Mouse (Mus musculus): ENCODE measurements around the gene Evc.

Evc gene

GRCm38 (mm10) chr5:37310026-37310425 is 26.7 kb downstream of the Evc start:
- in situ Hi-C loops (cut with MboI, MseI), result no loop called here

GRCm38 (mm10) chr5:37298370-37298769 is 38.3 kb downstream of the Evc start:
- in situ Hi-C loops (cut with MboI, MseI), result loop anchor here (5.0 kb wide), 1 partner anchor 789 kb away; no protein-coding TSS in a partner anchor

- in situ Hi-C loops (cut with MboI, MseI), result loop anchor here (5.0 kb wide), 1 partner anchor 791 kb away; no protein-coding TSS in a partner anchor
Measured at GRCm38 (mm10) chr5:37296717-37297116, 40.0 kb downstream of the Evc start.

DNA sequence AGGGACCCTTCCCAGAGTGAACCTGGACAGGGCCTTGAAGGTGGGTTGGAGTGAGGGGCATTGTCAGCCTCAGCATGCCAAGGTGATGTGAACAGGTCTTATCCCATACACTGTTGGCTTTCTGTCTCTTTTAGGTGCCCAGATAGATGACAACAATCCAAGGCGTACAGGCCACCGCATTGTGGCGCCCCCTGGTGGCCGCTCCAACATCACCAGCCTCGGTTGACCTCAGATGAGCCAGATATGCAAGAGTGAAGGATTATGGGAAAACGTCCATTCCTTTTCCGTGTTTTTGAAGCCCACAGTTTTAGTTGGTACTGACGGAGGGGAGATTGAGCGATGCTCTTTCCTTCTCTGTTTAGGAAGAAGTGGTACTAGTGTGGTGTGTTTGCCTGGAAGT is 45.7 kb downstream of the Evc start:
- in situ Hi-C loops (cut with MboI, MseI), result no loop called here

DNA sequence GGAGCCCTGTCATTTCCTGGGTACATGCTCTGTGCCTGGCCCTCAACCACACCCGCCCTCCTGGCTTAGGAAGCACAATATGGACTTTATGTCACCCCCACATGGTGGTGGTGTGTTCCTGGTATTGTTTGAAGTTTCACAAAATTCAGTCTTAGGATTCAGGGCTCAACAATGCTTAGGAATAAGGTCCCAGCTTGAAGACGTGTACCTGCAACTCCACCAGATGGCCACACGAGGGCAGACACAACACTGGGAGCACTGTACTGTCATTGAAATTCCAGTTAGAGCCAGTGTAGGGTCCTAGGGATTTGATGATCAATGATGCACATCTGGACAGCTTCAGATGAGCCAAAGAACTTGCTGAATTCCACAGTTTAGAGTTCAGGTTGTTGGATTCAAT is 47.5 kb downstream of the Evc start:
- in situ Hi-C loops (cut with MboI, MseI), result no loop called here

GRCm38 (mm10) chr5:37288374-37288773 is 48.3 kb downstream of the Evc start:
- in situ Hi-C loops (cut with MboI, MseI), result no loop called here

- in situ Hi-C loops (cut with MboI, MseI), result no loop called here
Measured at GRCm38 (mm10) chr5:37281021-37281420, 55.7 kb downstream of the Evc start.

GRCm38 (mm10) chr5:37263816-37264215 is 72.9 kb downstream of the Evc start:
- in situ Hi-C loops (cut with MboI, MseI), result no loop called here

DNA sequence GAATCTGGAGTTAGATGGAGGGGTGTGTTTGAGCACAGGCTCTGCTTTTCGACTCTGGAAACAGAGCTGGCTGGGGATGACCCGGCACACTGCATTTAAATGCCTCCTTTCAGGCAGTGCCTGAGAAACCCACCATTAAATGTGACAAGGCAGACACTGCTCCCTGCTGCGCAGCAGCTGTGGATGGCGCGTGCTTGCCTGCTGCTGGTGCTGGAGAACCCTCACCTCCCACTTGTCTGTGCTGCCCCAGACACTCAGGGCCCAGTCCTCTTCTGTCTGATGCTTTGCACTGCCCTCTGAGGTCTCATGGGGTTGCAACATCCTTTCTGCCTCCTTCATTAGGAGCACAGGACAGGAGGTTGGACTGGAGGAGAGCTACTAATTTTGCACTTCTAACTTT is 75.0 kb downstream of the Evc start:
- in situ Hi-C loops (cut with MboI, MseI), result no loop called here

DNA sequence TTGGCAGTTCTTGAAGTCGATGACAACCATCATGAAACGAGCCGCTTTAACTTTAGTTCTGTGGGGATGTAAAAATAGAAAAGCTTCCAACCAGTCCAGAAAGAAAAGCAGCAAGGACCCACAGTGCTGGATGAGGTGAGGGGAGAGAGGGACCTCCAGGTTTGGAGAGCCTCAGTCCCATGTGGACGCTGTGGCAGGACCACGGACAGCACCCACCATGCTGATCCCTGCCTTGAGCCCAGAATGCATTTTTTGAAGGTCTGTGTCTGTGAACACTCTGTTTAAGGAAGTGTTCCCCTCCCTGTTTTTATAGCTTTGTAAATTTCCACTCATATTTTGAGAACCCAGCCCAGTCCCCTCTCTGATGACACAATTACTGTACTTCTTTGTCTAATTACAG is 79.5 kb downstream of the Evc start:
- in situ Hi-C loops (cut with MboI, MseI), result no loop called here

DNA sequence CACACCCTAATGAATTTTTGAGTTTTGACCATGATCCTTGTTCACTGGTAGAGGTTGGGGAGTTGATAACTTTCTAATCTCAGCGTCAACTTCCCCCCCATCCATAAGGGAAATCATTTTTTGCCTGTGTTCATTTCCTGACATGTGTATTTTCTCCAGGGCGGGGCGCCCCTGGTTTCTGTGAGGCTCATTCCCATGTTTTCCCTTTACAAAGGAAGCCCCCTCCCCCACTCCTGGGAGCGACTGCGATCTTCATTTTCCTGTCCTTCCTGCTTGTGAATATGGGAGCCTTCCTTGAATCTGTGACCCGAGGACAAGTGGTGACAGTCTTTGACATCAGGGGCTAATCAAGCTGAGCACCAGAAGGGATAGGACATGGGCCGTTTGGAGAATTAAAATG is 79.9 kb downstream of the Evc start:
- in situ Hi-C loops (cut with MboI, MseI), result no loop called here

- in situ Hi-C loops (cut with MboI, MseI), result no loop called here
Measured at GRCm38 (mm10) chr5:37254523-37254922, 82.2 kb downstream of the Evc start.

DNA sequence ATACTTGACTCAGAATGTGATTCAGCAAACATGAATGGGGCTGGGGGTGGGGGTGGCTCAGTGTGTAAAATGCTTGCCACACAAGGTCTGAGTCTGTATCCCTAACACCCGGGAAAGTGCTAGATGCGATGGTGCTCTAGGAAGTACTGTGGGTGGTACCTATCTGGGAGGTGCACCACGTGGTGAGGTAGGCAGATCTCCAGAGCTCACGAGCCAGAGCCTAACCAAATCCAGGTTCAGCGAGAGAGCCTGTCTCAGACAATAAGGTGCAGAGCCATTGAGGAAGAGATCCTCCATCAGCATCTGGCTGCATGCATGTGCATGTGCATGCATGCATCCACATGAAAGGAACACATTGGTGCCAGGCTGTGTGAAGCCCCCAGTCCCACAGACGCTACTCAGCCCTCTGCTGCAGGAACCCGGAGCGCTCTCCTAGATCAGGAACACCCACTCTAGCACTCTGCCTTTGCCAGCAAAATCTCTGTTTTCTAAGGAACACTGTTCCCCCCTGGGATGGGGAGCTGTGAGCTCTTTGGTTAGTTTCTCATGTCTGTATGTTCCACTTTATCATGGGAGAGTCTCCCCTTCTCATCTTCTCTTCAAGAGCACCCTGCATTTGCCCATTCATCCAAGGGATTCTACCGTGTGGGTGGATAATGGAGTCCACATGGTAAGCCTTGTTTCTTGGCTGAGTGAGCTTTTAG is 84.4 kb downstream of the Evc start:
- in situ Hi-C loops (cut with MboI, MseI), result no loop called here

GRCm38 (mm10) chr5:37251596-37251995 is 85.1 kb downstream of the Evc start:
- in situ Hi-C loops (cut with MboI, MseI), result no loop called here

- in situ Hi-C loops (cut with MboI, MseI), result no loop called here
Measured at GRCm38 (mm10) chr5:37248870-37249269, 87.8 kb downstream of the Evc start.

DNA sequence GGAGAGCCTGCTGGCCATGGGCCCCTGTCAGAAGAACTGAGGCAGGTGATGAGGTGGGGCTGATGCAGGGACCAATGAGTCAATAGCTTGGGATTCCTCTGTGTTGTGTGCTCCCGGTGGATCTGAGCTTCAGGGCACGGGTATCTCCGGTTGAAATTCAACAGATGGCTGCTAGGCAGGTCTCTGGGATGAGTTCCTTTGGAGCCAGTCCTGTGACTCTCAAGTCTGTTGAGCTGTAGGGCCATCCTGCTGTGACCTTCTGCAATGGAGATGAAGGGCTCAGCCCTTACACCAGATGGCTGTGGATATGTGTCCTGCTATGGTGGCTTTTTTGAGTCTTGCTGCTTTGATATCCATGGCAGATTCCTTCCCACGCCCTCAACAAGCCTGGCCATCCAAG is 89.2 kb downstream of the Evc start:
- in situ Hi-C loops (cut with MboI, MseI), result no loop called here

DNA sequence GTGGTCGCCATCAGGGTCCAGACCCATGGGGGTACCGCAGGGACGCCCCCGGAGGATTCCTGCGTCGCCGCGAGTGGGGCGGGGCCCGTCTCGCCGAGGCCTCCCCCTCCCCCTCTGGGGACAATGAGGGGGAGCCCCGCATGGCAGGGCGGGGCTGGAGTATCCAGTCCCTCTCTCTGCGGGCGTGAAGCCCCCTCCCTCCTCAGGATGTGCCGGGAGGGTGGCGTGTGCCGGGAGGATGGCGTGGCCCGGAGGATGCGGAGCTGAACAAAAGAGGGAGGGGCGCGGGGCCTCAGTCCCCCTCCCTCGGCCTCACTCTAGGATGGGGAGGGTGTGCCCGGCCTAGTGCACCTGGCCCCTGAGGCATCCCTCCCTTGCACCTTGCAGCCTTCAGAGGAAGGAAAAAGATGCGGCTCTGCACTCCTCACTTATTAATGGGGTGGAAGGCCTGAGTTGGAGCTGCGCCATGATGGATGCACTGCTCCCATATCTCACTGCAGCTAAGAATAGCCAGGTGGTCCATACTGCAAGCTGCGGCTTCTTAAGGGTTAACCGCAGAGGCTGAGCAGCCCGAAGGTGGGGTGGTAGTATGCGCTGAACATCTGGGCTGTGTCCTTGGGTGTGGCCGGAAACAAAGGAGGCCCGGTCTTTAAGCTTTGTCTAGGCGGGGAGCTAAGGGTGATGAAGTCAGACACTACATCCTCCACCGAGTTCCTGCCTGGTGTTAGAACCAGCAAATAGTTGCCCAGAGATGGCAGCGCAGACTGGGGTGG is 90.4 kb downstream of the Evc start:
- in situ Hi-C loops (cut with MboI, MseI), result no loop called here

GRCm38 (mm10) chr5:37245651-37246050 is 91.0 kb downstream of the Evc start:
- in situ Hi-C loops (cut with MboI, MseI), result no loop called here

DNA sequence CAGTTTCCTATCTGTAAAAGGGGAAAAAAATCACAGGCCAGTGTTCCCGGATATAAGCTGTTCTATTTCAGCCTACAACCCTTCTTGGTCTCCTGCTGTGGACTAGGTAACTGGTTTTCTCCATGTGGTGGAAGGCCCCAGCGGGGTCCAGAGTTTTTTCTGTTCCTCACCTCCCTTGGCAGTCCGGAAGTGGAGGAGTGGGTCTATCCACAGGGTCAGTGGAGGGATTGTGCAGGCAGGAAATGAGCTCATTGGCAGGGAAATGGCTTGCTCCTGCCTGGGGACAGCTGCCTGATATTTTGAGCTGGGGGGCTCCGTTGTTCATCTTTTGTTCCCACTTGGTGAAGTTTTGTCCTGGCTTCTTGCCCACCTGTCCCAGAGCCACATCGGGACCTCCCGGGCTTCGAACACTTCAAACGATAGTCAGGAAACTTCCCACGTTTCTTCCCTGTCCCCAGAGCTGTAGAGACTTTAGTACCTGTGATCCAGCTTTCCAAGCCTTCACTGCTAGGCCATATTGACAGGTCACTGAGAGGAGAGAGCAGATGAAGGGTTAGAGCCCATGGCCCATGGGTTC is 91.9 kb downstream of the Evc start:
- in situ Hi-C loops (cut with MboI, MseI), result no loop called here

- in situ Hi-C loops (cut with MboI, MseI), result no loop called here
Measured at GRCm38 (mm10) chr5:37244161-37244560, 92.5 kb downstream of the Evc start.

DNA sequence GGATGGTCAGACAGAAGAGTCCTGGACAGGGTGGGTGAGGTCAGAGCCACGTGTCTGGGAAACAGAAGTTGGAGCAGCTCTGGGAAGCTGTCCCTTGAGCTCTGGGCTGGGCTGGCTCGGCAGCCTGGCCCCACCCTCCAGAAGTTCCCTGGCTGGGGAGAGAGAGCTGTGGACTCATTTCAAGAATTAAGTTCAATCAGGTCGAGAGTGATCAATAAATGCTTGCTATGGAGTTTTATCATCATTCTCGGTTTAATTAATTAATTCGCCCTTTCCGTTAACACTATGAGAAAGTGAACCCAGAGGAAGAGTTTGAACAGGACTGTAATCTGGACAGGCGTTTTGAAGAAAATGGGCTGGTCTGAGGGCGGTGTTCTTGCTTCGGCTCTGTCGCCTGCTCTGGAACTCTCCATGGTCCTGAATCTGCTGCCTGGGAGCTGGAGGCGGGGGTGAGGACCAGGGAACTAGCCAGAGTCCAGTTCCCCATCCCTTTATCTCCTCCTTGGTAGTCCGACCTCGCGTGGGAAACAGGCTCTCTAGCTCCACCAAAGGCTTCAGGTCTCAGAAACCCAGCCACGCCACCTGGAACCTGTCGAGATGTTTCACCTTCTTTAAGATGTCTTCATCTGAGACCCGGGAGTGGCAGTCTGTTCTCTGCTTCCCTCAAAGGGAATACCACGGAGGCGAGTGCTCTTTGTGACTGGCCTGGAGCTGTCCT is 93.4 kb downstream of the Evc start:
- in situ Hi-C loops (cut with MboI, MseI), result no loop called here
